Mouse (Mus musculus): ENCODE results near the gene Uck1. TPM values are rescaled to one million over a fixed set of nuclear protein-coding genes. Genes with fewer than 3 reads are reported as not detected.

The Uck1 gene
- polyA plus RNA-seq, 1 experiment: 27.8 TPM

- Histone ChIP-seq H3K4me3 (ENCODE audit: low read depth, low read length) (no peak overlapping the region), H3K4me1 (ENCODE audit: control insufficient read depth, insufficient read depth, low read length) (no peaks in the 10 kb centered on the region), H3K27ac (ENCODE audit: insufficient read depth, low read length) (no peak overlapping the region), H3K9ac (ENCODE audit: low read depth, poor library complexity, severe bottlenecking) (no peak overlapping the region), H3K9me3 (replicated peaks; ENCODE audit: control insufficient read depth, insufficient read depth, low read length, poor library complexity, severe bottlenecking) (no peaks in the 10 kb centered on the region), H3K36me3 (ENCODE audit: control insufficient read depth, insufficient read depth, low read length, poor library complexity, severe bottlenecking) (peaks cover 11% of the 10 kb centered on the region), H3K27me3 (ENCODE audit: control insufficient read depth, insufficient read depth, low read length, poor library complexity, severe bottlenecking) (no peaks in the 10 kb centered on the region)
- TF ChIP-seq EP300 (IDR thresholded peaks at IDR 0.05; ENCODE audit: insufficient read depth, low read depth, low read length) (no peak), CTCF (IDR thresholded peaks at IDR 0.05; ENCODE audit: low read depth, low read length) (no peak), POLR2A (IDR thresholded peaks at IDR 0.05; ENCODE audit: insufficient read depth, low read length) (no peak)
Measured at GRCm38 (mm10) chr2:32246741-32247140, 13.2 kb downstream of the Uck1 start.

DNA sequence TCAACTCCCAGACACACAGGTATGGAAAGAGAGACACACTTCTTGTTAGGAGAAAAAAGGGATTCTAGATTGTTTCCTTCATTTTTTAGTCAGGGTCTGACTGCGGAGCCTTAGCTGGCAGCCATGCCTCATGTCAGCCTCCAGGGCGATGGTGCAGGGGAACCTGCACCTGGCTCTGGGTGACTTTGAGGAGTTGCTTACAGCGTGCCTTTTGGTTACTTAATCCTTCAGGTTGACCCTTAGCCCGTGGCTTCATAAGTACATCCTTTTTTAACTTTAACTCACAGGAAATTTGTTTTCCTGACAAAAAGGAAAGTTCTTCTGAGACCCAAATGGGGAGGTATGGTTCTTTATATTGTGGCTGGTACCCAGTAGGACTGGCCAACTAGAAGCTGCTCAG is 17.0 kb downstream of the Uck1 start:
- Histone ChIP-seq H3K9me3 (replicated peaks; ENCODE audit: control insufficient read depth, insufficient read depth, low read length, poor library complexity, severe bottlenecking) (no peaks in the 10 kb centered on the region), H3K36me3 (ENCODE audit: control insufficient read depth, insufficient read depth, low read length, poor library complexity, severe bottlenecking) (peaks cover 11% of the 10 kb centered on the region)

GRCm38 (mm10) chr2:32240591-32240990 is 19.4 kb downstream of the Uck1 start:
- TF ChIP-seq POLR2A (IDR thresholded peaks at IDR 0.05; ENCODE audit: insufficient read depth, low read length): no peak
- no peak for TF ChIP-seq EP300 (IDR thresholded peaks at IDR 0.05; ENCODE audit: insufficient read depth, low read depth, low read length)
- TF ChIP-seq CTCF (IDR thresholded peaks at IDR 0.05; ENCODE audit: low read depth, low read length): no peak
- no peaks in the 10 kb centered on the region for H3K27me3 ChIP-seq (ENCODE audit: control insufficient read depth, insufficient read depth, low read length, poor library complexity, severe bottlenecking)
- peaks cover 3% of the 10 kb centered on the region; the same call in 1 of the 2 replicates for H3K36me3 ChIP-seq (ENCODE audit: control insufficient read depth, insufficient read depth, low read length, poor library complexity, severe bottlenecking)
- no peak overlapping the region for H3K4me3 ChIP-seq (ENCODE audit: low read depth, low read length)
- no peak overlapping the region for H3K9ac ChIP-seq (ENCODE audit: low read depth, poor library complexity, severe bottlenecking)
- no peaks in the 10 kb centered on the region for H3K4me1 ChIP-seq (ENCODE audit: control insufficient read depth, insufficient read depth, low read length)
- no peaks in the 10 kb centered on the region for H3K9me3 ChIP-seq (replicated peaks; ENCODE audit: control insufficient read depth, insufficient read depth, low read length, poor library complexity, severe bottlenecking)
- no peak overlapping the region for H3K27ac ChIP-seq (ENCODE audit: insufficient read depth, low read length)

More for the DNA sequence above, 17.0 kb downstream of the Uck1 start:
- Histone ChIP-seq H3K4me3 (ENCODE audit: low read depth, low read length) (no peak overlapping the region), H3K4me1 (ENCODE audit: control insufficient read depth, insufficient read depth, low read length) (no peaks in the 10 kb centered on the region), H3K9ac (ENCODE audit: low read depth, poor library complexity, severe bottlenecking) (no peak overlapping the region), H3K27me3 (ENCODE audit: control insufficient read depth, insufficient read depth, low read length, poor library complexity, severe bottlenecking) (no peaks in the 10 kb centered on the region), H3K27ac (ENCODE audit: insufficient read depth, low read length) (no peak overlapping the region)
- TF ChIP-seq CTCF (IDR thresholded peaks at IDR 0.05; ENCODE audit: low read depth, low read length) (no peak), EP300 (IDR thresholded peaks at IDR 0.05; ENCODE audit: insufficient read depth, low read depth, low read length) (no peak), POLR2A (IDR thresholded peaks at IDR 0.05; ENCODE audit: insufficient read depth, low read length) (no peak)

GRCm38 (mm10) chr2:32238708-32239435 is 21.1 kb downstream of the Uck1 start:
- H3K36me3 ChIP-seq (ENCODE audit: control insufficient read depth, insufficient read depth, low read length, poor library complexity, severe bottlenecking): peaks cover 3% of the 10 kb centered on the region; the same call in 1 of the 2 replicates

DNA sequence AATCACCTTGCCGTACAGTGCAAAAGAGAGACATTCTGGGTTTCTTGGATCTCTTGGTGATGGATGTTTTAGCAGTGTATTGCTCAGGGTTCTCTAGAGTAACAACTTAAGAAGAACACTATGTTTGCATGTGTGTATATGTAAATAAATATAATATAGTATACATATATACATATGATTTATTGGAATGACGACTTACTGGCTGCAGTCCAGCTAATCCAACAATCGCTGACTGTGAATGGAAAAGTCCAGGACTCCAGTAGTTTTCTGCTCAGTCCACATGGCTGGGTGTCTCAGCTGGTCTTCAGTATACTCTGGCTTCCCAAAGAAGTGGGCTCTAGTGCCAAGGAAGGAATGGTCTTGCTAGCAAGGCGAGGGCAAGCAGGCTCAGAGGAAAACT is 22.4 kb downstream of the Uck1 start:
- no peaks in the 10 kb centered on the region for H3K27me3 ChIP-seq (ENCODE audit: control insufficient read depth, insufficient read depth, low read length, poor library complexity, severe bottlenecking)
- H3K4me1 ChIP-seq (ENCODE audit: control insufficient read depth, insufficient read depth, low read length): no peaks in the 10 kb centered on the region
- no peaks in the 10 kb centered on the region for H3K9me3 ChIP-seq (replicated peaks; ENCODE audit: control insufficient read depth, insufficient read depth, low read length, poor library complexity, severe bottlenecking)
- no peak for TF ChIP-seq CTCF (IDR thresholded peaks at IDR 0.05; ENCODE audit: low read depth, low read length)
- TF ChIP-seq EP300 (IDR thresholded peaks at IDR 0.05; ENCODE audit: insufficient read depth, low read depth, low read length): no peak
- no peak for TF ChIP-seq POLR2A (IDR thresholded peaks at IDR 0.05; ENCODE audit: insufficient read depth, low read length)
- peak overlapping the region; percentile 83 for H3K9ac ChIP-seq (ENCODE audit: low read depth, poor library complexity, severe bottlenecking)
- H3K36me3 ChIP-seq (ENCODE audit: control insufficient read depth, insufficient read depth, low read length, poor library complexity, severe bottlenecking): no peaks in the 10 kb centered on the region; the same call in 1 of the 2 replicates
- peak overlapping the region; percentile 93 for H3K4me3 ChIP-seq (ENCODE audit: low read depth, low read length)
- H3K27ac ChIP-seq (ENCODE audit: insufficient read depth, low read length): 0 out of 2 replicates have a peak overlapping the region, but pooled peaks have one; percentile 10

More at GRCm38 (mm10) chr2:32238708-32239435, 21.1 kb downstream of the Uck1 start:
- no peak overlapping the region for H3K27ac ChIP-seq (ENCODE audit: insufficient read depth, low read length)
- H3K4me3 ChIP-seq (ENCODE audit: low read depth, low read length): no peak overlapping the region
- TF ChIP-seq EP300 (IDR thresholded peaks at IDR 0.05; ENCODE audit: insufficient read depth, low read depth, low read length) (no peak), CTCF (IDR thresholded peaks at IDR 0.05; ENCODE audit: low read depth, low read length) (no peak), POLR2A (IDR thresholded peaks at IDR 0.05; ENCODE audit: insufficient read depth, low read length) (no peak)
- H3K27me3 ChIP-seq (ENCODE audit: control insufficient read depth, insufficient read depth, low read length, poor library complexity, severe bottlenecking): no peaks in the 10 kb centered on the region
- no peaks in the 10 kb centered on the region for H3K4me1 ChIP-seq (ENCODE audit: control insufficient read depth, insufficient read depth, low read length)
- no peak overlapping the region for H3K9ac ChIP-seq (ENCODE audit: low read depth, poor library complexity, severe bottlenecking)
- no peaks in the 10 kb centered on the region for H3K9me3 ChIP-seq (replicated peaks; ENCODE audit: control insufficient read depth, insufficient read depth, low read length, poor library complexity, severe bottlenecking)
